Mouse (Mus musculus) CD4-positive helper T cell, adult 2 months (primary cell): ENCODE measurements around the gene Kcnh1.

Experiments
- DNase-seq: peaks from one replicate; pipeline ENCODE4 v3.0.0-alpha.2; 2012; ENCODE audit warnings: low read depth, missing footprints, low spot score

Kcnh1 gene

GRCm38 (mm10) chr1:192190508-192191321 lies at the start of gene Kcnh1:
Kcnh1 (plus strand) TSS chr1:192190774.
- peak; percentile 40 for DNase-seq

DNA sequence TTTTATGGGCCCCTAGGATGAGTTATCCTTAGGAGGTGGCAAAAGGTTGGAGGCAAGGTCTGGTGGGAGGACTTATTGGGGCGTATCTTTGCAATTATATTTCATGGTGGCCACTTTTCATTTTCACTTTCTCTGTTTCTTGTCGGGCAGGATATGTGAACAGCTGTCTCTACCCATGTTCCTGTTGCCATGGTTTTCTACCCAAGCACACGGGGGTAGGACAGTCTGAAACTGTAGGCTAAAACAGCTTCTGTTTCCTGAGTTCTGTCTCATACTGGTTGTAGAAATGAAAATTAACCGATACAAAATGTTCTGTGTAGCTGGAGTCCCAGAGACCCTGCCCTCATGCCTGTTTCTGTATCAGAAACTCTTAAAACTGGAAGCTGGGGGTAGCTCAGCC lies 39.4 kb upstream of the Kcnh1 start:
- DNase-seq: no peak

DNA sequence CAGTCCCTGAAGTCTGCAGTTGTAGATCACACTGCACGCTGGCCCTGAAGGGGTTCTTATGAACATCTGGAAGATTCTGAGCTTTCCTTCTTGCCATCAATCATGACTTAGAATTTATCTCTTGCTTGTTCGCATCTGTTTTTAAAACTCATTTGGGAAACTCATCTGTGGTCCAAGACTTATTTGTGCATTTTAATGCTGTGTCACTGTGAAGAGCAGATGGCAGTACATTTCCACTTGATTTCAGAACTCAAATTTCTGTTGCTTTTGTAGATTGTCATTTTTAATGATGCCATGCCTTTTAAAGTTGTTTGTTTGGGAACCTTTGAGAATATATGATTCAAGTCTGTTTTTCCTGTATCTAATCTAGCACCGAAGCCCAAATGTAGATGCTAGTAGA lies 19.1 kb upstream of the Kcnh1 start:
- no peak for DNase-seq

DNA sequence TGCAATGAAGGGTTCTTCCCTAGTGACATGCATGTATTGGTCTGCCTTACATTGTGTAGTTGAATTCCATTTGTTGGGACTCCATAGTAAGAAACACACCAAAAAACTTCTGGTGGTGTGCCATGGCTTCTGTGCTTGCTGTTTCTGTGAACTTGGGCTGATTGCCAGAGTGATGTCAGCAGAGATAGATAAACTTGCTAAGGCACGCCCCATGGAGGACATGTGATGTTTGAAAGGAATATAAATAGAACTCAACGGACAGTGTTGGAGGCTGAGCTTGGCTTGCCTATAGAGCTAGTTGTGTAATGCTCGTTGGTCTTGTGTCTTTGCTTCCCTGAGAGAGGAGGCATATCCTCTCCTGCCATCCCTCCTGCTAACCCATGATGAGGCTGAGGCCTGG lies 10.7 kb upstream of the Kcnh1 start:
- no peak for DNase-seq

GRCm38 (mm10) chr1:192181696-192182257 lies 8.8 kb upstream of the Kcnh1 start:
- DNase-seq: no peak

DNA sequence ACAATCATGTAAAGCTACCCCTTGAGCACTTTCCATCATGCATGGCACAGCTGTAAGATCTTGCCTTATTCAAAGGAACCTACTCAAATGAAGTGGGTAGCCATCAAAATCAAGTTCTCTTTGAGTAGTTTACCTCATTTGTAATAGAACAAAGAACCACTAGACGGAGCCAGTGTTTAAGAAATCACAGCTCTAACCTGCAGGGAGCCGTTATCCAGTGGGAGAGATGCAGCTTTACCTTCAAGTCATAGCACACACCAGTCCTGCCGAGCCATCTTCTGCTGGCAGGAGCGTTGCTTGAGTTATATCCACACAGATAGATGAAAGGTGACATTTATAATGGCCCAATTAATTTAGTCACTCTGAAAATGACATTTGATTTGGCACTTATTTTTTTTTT lies 1.5 kb upstream of the Kcnh1 start:
- DNase-seq: no peak

DNA sequence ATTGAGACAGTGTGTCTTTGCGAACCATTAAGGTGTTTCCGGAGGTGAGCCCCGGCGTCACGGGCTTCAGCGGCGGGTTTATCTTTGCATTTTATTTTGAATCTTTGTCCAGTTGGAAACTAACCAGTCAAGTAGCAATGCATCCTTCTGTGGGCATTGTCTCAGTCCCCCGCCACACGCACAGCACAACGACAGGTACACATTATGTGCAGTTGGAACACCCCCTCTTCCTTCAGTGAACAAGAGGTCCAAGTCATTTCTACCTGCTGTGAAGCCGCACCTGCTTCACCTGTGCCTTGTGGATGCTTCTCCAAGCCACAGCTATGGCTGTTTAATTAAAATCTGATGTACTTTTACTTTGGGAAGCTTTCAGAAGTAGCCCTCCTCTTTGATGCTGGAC lies 803 bp upstream of the Kcnh1 start:
- no peak for DNase-seq

- DNase-seq: no peak
Observed at GRCm38 (mm10) chr1:192191322-192191639, 707 bp downstream of the Kcnh1 start.

- no peak for DNase-seq
Observed at GRCm38 (mm10) chr1:192191859-192192258, 1.3 kb downstream of the Kcnh1 start.

DNA sequence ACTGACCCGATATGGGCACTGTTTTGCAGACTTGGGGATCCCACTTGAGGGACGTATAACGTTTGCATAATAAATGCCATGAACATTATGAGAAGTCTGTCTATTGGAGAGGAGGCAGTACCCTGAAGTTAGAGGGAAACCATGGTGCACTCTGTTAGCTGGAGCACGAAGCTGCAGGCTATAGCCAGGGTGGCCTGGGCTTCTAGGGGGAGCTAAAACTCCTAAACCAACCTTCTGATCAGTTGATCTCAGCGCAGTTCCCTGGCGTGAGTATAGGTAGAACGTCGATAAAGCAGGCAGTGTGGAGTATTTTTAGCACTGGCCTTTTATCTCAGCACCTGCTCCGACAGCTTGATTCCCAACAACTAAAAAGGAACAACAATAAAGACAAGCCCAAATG lies 2.1 kb downstream of the Kcnh1 start:
- no peak for DNase-seq

DNA sequence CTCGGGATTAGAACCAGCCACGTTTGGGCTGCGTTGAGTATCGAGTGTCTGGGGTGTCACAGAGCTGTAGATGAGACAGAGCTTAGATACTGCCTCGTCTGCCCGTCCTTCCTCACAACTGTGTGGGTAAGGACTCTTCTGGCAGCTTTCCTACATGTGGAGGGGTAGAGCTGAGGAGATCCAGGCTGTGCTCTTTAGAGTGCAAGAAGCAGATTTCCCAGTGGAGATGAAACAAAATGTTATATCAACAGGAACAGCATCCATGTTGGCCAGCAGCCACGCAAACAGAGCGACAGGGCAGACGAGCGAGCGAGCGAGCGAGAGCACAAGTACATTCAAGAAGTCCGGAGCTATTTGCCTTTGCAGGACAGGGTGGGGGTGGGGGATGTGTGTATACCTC lies 3.1 kb downstream of the Kcnh1 start:
- DNase-seq: no peak

GRCm38 (mm10) chr1:192197495-192197894 lies 6.9 kb downstream of the Kcnh1 start:
- DNase-seq: no peak

GRCm38 (mm10) chr1:192202936-192203335 lies 12.4 kb downstream of the Kcnh1 start:
- DNase-seq: no peak

DNA sequence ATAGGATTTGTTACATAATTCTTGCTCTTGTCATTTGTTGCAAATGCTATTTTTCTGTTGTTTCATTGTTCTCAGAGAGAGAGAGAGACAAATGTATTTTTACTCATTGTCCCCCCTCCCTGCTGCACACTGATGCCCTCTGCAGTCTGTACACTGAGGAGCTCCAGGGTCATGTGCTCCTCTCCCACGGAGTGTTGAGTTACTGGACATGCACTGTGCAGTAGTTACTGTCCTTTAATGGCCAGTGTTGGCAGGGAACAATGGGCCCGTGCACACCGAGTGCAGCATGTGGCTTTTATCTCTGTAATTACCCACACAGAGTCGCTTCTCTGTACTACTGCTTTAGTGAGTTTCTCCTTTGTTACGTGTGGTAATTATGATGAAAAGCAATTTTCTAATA lies 17.4 kb downstream of the Kcnh1 start:
- DNase-seq: no peak

GRCm38 (mm10) chr1:192212448-192212847 lies 21.9 kb downstream of the Kcnh1 start:
- DNase-seq: no peak

- no peak for DNase-seq
Observed at GRCm38 (mm10) chr1:192214666-192215065, 24.1 kb downstream of the Kcnh1 start.

DNA sequence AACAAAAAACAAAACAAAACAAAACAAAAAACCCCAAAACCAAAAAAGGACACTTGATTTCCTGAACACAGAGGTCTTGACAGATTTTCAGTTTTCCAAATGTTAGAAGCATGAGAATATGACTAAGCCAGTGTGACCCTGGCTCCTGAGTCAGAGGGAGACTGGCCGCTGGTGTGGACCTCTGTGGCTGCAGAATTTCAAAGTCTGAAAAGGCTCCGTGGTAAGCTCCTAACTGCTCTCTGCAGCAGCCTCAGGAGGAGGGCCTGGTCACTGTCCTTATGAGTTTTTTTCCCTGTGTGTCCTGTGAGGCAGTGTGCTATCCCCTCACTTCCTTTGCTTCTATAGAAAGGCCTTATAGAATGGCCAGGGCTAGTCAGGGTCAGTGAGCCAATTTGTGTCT lies 29.6 kb downstream of the Kcnh1 start:
- DNase-seq: no peak

DNA sequence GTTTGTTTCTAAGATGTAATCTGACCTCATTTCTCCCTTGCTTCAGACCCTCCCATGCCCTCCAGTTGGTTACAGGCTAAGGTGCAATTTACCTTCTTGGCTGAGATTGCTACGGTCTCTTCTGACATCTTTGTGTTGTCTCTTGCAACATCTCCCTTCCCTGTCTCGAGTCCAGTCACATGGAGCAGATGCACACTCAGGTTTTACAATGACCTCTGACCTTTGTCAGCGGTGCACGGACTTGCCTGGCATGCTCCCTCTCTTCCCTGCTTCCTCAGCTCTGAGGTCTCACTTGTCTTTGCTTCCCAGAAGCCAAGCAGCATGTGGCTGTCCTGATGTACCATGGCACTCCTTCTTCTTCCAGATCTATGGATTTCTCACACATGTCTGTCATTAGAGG lies 33.6 kb downstream of the Kcnh1 start:
- no peak for DNase-seq

- no peak for DNase-seq
Observed at GRCm38 (mm10) chr1:192232696-192233095, 42.1 kb downstream of the Kcnh1 start.

GRCm38 (mm10) chr1:192246836-192247235 lies 56.3 kb downstream of the Kcnh1 start:
- DNase-seq: no peak

- no peak for DNase-seq
Observed at GRCm38 (mm10) chr1:192259146-192259545, 68.6 kb downstream of the Kcnh1 start.

DNA sequence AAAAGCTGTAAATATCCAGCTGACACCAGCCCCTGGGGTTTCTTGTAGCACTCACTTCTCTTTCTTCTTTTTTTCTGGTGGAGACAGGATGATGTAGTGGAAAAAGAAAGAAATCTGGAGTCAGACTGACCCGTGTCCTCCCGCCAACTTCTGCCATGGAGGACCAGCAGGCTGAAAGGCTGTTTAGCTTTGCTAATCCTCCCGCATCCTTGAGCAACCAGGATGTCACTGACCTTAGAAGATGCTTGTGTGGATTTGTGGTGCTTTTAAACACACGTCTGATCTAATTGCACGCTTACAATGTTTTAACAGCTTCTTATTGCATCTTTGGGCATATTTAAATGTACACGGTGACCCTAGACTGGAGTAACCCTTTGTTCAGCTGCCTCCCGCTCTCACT lies 69.0 kb downstream of the Kcnh1 start:
- no peak for DNase-seq

- no peak for DNase-seq
Observed at GRCm38 (mm10) chr1:192265704-192266103, 75.1 kb downstream of the Kcnh1 start.

GRCm38 (mm10) chr1:192266956-192267355 lies 76.4 kb downstream of the Kcnh1 start:
- no peak for DNase-seq
